Mouse (Mus musculus) liver, embryonic 14.5 days (tissue): ENCODE data around the gene Fry.

ENCODE experiments used
- CTCF ChIP-seq: IDR thresholded peaks from 2 replicates; pipeline ENCODE4 v1.5.1; 2016; ENCODE audit warnings: antibody characterized with exemption, low read depth, control low read depth
- EP300 ChIP-seq: IDR thresholded peaks from 2 replicates; pipeline ENCODE4 v1.6.1; 2016; ENCODE audit warnings: antibody characterized with exemption, low read depth

GRCm38 (mm10) chr5:150152071-150152879 lies 33.8 kb downstream of the Fry start:
- TF ChIP-seq CTCF, result no peak
- TF ChIP-seq EP300, result no peak
